Mouse (Mus musculus) liver, adult 10 weeks (tissue): ENCODE measurements around the gene Dars. TPM values are rescaled to one million over a fixed set of nuclear protein-coding genes. Genes with fewer than 3 reads are reported as not detected.

Source experiments
- polyA plus RNA-seq: library from polyadenylated mRNA; stranded (reverse); fragments of 350-450 nt; fragmentation: Illumina TruSeq; extraction: RNeasy Lipid Tissue Mini Kit (QIAGEN cat#74804); gene quantifications from one replicate; pipeline ENCODE4 v1.2.3, GENCODE M21; 2014; ENCODE audit warnings: low read depth, low replicate concordance

Gene Dars
- 148 TPM for polyA plus RNA-seq

DNA sequence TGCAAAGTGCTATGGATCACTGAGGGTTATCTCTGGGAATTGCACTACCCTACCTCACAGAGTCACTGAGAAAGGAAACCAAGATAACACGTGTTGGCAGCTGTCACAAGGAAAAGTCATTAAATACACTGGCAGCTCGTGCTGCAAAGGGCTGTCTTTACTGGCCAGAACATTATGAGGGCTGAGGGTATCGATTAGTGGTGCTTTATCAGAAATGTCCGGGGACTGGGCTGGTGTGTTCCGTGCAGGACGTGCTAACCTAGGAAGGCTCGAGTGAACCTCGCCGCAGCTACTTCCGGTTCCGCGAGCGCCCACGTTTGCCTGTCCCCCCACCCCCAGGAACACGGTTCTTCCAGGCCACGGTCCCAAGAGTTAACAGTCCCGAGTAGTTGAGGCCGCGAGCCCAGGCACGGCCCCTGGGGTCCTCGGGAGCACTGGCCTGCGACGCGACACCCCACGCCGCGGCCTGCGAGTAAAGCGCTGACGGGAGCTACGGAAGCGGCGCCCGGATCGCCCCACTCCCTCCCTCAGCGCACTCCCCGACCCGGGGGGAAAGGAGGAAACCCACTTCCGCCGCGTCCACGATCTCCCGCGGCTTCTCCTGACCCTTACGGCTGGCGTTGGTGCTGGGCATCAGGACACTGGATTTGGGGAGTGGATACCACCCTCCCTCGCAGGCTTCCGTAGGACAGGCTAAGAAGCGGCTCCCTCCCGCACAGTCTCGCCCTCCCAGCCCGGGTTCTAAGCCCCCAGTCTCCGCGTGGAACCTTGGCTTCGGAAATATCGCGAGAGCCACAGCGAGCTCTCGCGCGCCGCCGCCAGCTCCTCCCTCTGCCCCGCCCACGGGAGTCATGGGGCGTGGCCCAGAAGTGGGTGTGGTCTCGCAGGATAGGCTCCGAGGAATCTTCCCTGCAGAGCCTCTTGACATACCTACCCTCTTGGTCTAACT, at the start of gene Dars:
Gene Dars (minus strand): TSS at position 785 of the 949 bp plus-strand sequence.

DNA sequence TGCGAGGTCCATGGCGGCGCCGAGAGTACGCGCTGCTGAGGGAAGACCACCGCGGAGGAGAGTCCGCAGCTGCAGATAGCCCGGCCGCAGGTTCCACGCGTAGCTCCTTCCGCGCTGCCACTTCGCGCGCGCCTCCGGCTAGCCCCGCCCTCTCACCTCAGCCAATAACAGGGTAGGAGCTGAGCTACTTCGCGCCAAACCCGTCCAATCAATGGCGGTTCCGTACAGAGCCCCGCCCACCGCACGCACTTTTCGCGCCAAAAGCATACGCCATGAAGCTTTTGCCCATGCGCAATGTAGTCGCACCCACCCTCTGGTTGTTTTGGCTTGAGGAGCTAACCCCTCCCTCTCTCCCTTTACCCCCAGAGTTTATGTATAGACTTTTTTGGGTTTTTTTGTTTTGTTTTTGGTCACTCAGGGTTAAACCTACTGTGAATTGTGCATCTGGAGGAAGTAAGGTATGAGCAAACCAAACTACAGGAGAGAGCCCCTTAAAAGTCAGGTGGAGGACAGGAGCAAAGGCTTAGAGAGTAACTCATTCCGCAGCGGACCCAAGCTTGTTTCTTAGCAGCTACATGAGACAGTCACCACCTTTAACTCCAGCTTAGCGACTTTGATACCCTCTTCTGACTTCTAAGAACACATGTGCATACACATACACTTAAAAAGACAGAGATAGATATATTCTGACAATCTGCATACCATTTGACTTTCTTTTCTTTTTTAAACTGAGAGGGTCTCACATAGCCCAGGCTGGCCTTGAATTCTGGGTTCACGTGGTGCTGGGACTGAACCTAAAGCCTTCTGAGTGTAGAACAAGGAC, 57.4 kb downstream of the Dars start, which contains the start of gene Mcm6:
Gene Mcm6 (minus strand): TSS at position 111 of the 823 bp plus-strand sequence.

DNA sequence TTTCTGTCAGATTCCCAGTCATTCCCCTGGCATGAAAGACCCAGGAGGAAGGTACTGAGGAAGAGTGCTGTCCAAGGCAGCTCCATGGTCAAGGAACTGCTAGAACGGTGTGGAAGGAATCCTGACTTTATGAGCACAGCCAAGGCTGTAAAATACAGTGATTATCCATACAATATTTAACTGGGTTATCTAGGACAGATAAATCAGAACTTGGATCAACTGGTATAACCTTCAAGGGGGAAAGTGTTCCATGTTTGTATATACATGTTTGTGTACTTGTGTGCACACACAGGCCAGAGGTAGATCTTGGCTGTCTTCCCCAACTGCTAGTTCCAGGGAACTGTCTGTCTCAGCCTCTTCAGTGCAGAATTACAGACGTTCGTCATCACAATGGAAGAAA, 89.0 kb downstream of the Dars start, which contains the start of gene Lct:
Gene Lct (minus strand): TSS at position 101 of the 400 bp plus-strand sequence.

Other genes starting within 250 kb of the Dars start
- 108 TPM for gene Ubxn4, start 173.4 kb downstream of the Dars start, polyA plus RNA-seq
- gene Lct, start 89.0 kb downstream of the Dars start, polyA plus RNA-seq, result not detected
- 2.2 TPM for gene Mcm6, start 57.7 kb downstream of the Dars start, polyA plus RNA-seq
- 0.98 TPM for gene Cxcr4, start 174.9 kb upstream of the Dars start, polyA plus RNA-seq